Mouse (Mus musculus) frontal cortex, adult 2 months (tissue): Measurements from ENCODE around the gene Cep170. TPM values are rescaled to one million over a fixed set of nuclear protein-coding genes. Genes with fewer than 3 reads are reported as not detected.
A peak's percentile ranks its signal among the peaks of the same experiment; 100 is the strongest.

Experiments used
- DNase-seq, 2 experiments: peaks; one replicate each; pipeline ENCODE4 v3.0.0; 2022; ENCODE audit warnings: low spot score in 1 of 2; ENCODE audit errors: extremely low spot score in 1 of 2
- polyA plus RNA-seq: library from polyadenylated mRNA; depleted of rRNA; stranded (reverse); fragments of >200 nt; gene quantifications from 2 replicates; pipeline ENCODE4 v1.2.3, GENCODE M21; 2012; rRNA removed

Gene Cep170
- polyA plus RNA-seq, 1 experiment, result 62.2 TPM

DNA sequence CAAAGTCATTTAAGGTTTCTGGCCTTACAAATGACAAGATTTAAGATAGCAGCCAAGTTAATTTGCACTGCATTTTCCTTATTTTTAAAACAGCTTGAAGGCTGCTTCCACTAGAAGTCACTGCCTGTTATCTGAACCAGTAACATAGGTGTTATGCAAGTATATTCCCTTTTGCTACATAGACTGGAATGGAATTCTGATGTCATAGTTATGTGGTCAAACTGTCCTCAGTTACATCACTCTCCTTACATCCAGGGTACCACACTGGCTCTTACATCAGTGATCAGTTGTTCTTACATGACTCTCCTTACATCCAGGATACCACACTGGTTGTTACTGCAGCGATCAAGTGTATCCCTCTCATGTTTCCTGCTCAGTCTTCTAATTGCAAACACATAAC lies 53.2 kb downstream of the Cep170 start:
- no peak for DNase-seq

GRCm38 (mm10) chr1:176755586-176755985 lies 58.3 kb downstream of the Cep170 start:
- DNase-seq, result no peak

DNA sequence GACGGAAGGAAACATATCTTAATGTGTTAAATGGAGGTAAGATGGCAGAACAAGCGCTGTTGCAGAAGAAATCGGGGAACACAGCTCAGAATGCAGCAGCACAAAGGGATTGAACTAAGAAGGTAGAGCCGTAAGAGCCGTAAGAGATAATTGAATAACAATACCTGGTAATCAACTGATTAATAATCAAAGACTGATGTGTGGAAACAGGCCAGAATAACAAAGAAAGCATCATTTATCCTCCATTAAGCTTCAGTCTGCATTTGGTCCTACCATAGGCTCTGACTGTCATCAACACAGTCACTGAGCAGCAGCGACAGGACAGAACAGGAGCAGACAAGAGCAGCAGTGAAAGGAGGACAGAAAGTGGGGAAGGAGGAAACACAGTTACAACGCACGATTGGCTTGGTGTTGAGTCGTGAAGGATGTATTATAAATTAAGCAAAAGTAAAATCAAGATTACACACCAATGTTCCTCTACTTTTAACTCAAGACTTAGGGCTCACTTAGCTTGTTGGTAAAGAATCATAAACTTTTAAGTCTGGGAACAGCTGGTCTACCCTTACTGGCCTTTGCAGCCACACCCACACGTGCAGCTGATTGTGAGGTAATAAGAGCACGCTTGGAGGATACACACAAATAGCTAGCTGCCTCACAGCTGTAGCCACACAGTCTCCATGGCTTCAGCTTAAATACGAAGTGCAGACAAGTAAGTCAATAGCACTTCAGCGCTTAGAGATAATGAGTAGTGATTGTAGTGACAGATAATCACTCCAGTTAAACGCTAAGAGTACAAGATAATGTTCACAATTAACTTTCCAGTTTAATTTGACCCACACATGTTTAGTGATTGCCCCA lies 59.8 kb downstream of the Cep170 start:
- DNase-seq, result no peak

GRCm38 (mm10) chr1:176749708-176750107 lies 64.2 kb downstream of the Cep170 start:
- no peak for DNase-seq

DNA sequence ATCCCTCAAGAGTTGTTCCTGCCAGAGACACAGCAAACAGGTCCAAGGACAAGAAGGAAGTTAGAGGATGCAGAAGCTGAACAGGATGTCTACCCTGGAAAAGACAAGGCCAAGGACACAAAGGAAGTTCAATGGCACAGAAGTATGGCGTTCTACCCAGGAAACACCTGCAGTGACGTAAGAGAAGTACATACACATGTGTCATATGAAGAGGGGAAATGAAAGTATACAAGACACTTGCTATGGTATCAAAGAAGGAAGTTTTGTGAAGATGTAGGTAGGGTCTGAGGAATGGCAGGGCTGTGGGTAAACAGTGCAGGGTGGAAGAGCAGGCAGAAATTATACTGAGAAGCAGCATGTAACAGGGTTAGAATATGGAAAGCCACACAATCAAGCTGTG lies 81.0 kb downstream of the Cep170 start:
- no peak for DNase-seq

DNA sequence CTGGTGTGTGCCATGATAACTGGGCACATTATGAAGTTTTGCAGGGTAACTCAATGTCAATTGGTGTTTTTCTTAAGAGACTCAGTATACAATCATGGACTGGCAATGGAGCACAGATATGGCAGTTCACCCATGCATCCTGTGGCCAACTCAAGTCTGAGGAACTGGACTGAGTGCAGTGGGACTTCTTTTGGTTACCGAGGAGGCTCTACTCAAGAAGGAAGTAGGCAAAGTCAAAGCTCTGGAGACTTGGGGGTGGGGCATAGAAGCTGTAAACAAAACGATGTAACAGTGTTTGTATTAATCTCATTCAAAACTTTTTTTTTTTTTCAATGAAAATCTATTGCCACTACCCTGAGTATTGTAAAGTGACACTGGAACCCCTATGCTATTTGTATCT lies 83.3 kb downstream of the Cep170 start:
- DNase-seq, result no peak

GRCm38 (mm10) chr1:176727372-176727771 lies 86.5 kb downstream of the Cep170 start:
- no peak for DNase-seq

DNA sequence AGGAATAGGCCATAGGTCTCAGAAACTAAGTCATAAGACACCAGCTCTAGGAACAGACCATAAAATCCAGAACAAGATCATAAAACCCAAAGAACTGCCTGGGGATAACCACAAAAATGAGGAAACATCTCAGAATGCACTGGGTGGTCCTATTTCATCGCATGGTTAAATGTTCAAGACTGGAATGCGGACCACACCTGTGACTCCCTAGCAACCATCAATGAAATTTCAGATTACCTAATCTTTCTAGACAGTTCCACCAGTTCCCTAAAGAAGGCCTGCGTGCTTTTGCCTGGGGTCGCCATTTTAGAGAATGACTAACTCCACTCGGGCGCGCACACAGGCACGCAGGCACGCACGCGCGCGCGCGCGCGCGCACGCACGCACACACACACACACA lies 89.1 kb downstream of the Cep170 start:
- DNase-seq, result no peak

DNA sequence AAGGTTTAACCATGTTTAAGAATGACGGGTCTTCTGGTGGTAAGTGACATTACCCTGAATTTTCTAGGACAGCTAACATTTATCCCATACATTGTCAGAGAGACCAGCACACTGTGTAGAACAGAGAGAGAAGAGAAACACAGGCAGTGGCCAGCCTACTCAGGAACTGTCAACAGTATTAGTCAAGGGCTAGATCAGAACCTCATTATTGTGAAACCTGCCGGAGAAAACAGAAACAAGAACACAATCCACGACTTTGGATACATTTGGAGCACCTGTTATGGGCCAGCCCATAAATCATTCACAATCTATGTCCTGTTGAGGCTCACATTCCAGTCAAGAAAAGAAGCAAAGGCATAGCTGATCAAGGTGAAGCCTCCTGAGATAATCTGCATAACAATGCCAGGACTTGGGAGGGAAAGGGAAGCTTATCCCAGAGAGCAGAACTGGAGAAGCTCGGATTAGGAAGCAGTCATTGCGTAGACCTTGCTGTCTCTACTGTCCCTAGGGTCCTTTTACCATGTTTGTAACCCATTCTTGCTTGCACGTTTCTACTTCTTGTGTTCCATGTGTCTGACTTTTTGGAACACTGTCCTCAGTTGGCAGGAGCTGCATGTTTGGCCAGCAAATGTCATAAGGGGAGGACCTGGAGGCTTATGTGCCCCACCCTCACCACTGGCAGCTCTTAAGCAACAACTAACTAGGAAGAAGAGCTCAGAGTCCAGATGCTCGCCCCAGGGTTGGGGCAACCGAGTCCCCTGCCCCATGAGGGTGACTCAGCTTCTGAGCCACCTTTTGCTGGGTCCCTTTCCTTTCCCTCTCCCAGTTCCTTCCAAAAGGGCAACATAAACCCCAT lies 89.8 kb downstream of the Cep170 start:
- DNase-seq, result no peak

DNA sequence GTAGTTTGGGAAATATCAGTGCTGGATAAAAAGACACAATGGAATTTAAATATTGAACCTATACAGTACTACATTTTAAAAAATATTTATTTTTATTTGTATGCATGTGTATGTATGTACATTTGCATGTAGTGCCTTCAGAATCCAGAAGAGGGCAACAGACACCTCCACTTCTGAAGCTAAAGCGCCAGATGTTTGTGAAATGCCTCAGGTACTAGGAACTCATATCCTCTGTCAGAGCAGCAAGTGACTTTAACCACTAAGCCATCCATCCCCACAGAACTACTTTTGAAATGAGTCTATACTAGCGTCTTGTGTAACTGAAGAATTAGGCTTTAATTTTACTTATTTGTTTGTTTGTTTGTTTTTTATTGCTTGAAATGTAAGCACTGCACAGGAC lies 101.4 kb downstream of the Cep170 start:
- peak; percentile 13 to 56 for DNase-seq

DNA sequence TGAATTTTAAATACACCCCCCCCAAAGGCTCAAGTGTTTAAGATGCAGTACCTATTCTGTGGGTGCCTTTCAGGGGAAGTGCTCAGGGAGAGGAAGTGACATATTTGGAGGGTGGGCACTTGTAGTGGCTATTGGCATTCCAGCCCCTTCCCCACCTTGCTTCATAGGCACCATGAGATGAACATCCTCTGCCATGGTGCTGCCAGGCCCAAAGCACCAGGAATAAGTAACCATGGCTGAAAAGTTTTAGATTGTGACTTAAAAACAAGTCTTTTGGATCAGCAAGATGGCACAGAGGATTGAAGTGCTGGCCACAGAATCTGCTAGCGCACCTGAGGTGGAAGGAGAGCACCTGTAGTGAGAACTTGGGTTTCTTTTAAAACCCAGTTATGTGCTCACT lies 113.6 kb downstream of the Cep170 start:
- no peak for DNase-seq

- peak; percentile 4 to 78 for DNase-seq
These were observed 114.1 kb downstream of the Cep170 start for GRCm38 (mm10) chr1:176699793-176700192.

GRCm38 (mm10) chr1:176698647-176699046 lies 115.2 kb downstream of the Cep170 start:
- DNase-seq, result peak in 1 of 2 experiments; percentile 65

GRCm38 (mm10) chr1:176697091-176697490 lies 116.8 kb downstream of the Cep170 start:
- no peak for DNase-seq

DNA sequence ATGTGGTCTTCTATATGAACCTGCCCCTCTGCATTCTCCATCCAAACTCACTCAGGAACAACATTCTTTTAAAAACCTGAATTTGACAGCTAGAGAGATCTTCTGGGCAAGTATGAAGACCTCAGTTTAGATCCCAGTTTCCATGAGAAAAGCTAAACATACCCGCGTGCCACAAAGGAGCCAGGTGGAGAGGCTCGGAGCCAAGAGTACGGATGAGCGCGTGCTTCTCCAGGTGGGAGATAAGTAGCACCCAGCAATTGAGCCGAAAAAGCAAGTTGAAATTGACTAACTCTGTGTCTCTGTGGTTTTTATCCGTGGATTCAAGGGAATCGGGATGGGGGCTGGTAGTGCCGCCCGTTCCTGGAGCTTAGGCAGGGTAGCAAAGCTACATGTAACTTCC lies 122.8 kb downstream of the Cep170 start:
- no peak for DNase-seq

DNA sequence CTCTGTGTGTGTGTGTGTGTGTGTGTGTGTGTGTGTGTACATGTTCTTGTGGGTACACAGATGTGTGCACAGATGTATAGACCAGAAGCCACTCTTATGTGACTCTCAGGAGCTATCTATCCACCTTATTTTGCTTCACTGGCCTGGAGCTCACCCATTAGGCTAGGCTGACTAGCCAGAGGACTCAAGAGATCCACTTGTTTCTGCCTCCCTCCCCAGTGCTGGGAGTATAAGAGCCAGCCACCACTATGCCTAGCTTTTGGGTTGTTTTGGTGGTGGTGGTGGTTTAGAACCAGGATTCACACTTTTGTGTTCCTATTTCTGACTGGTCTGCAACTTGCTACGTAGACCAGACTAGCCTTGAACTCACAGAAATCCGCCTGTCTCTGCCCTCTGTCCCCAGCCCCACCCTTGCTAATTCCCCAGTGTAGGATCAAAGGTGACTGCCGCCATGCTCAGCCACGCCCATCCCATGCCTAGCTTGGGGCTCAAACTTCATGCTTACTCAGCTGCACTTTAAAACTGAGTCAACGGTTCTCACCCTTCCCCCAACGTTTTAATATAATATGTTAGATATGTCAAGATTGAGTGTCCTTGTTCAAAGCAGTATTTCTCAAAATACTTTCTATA lies 125.5 kb downstream of the Cep170 start:
- DNase-seq, result no peak

Other genes with a start within 250 kb of the Cep170 start
- 21.3 and 21.8 TPM in 2 replicates for gene Sdccag8, start 593 bp upstream of the Cep170 start, polyA plus RNA-seq